Mouse (Mus musculus): ENCODE measurements around the gene St3gal4. TPM values are rescaled to one million over a fixed set of nuclear protein-coding genes. Genes with fewer than 3 reads are reported as not detected.

The St3gal4 gene
- polyA plus RNA-seq, 2 experiments: 14.5 to 35.6 TPM

DNA sequence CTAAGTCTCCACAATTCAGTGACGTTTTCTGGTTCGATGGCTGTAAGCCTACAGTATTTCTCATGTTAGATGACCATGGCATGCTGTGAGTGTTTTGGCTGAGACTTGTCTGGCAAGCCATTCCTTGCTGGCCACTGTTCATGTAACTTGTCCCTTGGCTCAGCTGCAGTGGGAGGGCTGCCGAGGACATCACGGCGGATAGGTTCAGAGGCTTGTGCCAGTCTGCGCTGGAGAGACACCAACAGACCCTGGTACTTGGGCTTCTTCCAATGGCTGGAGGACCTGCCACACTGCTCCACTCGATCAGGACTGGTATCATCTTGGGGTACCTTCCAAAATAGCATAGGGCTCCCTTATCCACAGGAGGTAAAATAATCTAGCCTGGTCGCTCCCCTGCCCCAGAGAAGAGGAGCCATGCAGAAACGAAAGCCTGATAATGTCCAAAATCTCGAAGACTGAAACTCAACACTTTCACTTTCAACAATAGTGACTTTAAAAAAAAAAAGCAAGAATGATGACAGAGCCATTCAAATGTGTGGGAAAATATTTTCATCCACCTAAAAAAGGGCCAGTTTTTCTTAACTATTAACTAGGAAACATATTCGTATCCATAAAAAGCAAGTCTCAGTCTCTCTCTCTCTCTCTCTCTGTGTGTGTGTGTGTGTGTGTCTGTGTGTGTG, 44.1 kb upstream of the St3gal4 start:
- Histone ChIP-seq H3K9me3 (ENCODE audit: control insufficient read depth, low read length) (no peaks in the 10 kb centered on the region), H3K27me3 (ENCODE audit: control insufficient read depth, insufficient read depth, low read length) (no peaks in the 10 kb centered on the region), H3K4me3 (replicated peaks; ENCODE audit: low read length) (no peak overlapping the region), H3K9ac (ENCODE audit: low read depth, low read length, severe bottlenecking) (no peak overlapping the region), H3K36me3 (ENCODE audit: control insufficient read depth, insufficient read depth, low read length) (peaks cover 7% of the 10 kb centered on the region; the same call in 1 of the 2 replicates), H3K27ac (replicated peaks; ENCODE audit: low read depth, low read length) (no peak overlapping the region), H3K4me1 (ENCODE audit: control insufficient read depth, insufficient read depth, low read length) (no peaks in the 10 kb centered on the region), H3K4me2 (replicated peaks; ENCODE audit: low read depth, low read length, severe bottlenecking) (no peak overlapping the region)
- no peak for ATAC-seq (ENCODE audit: low FRiP score, low read depth)
- TF ChIP-seq POLR2A (IDR thresholded peaks at IDR 0.05; ENCODE audit: borderline replicate concordance, extremely low read depth, insufficient read depth, insufficient read length): no peak
- WGBS: 93% methylated on average over 11 of the region's 11 CpGs
- no peak for DNase-seq (ENCODE audit: low spot score)

DNA sequence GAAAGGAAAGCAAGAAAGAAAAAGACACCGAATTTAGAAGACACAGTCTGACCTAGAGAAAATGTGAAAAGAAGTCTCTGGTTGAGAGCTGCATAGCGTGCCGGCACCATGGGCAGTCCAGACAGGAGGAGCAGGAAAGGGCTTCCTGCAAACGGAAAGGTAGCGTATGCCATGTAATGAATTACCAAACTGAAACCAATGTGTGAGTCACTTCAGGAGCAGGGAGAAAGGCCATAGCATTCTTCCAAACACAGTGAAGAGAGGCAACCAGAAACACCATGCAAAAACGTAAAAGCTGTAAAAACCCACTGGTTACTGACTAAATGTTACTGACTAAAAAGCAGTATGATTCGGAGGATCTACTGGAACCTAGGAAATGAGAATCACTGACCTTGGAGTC, 42.7 kb upstream of the St3gal4 start:
- 0 out of 2 replicates have a peak, but pooled peaks cover 2% of the 10 kb centered on the region for H3K4me1 ChIP-seq (ENCODE audit: control insufficient read depth, insufficient read depth, low read length)
- H3K9me3 ChIP-seq (ENCODE audit: control insufficient read depth, low read length): no peaks in the 10 kb centered on the region
- peaks cover 7% of the 10 kb centered on the region; the same call in 1 of the 2 replicates for H3K36me3 ChIP-seq (ENCODE audit: control insufficient read depth, insufficient read depth, low read length)
- WGBS: 92% methylated on average over 7 of the region's 7 CpGs
- no peak overlapping the region for H3K9ac ChIP-seq (ENCODE audit: low read depth, low read length, severe bottlenecking)
- no peak overlapping the region for H3K4me2 ChIP-seq (replicated peaks; ENCODE audit: low read depth, low read length, severe bottlenecking)
- no peaks in the 10 kb centered on the region for H3K27me3 ChIP-seq (ENCODE audit: control insufficient read depth, insufficient read depth, low read length)
- DNase-seq (ENCODE audit: low spot score) (no peak), ATAC-seq (ENCODE audit: low FRiP score, low read depth) (no peak)
- H3K4me3 ChIP-seq (replicated peaks; ENCODE audit: low read length): no peak overlapping the region
- TF ChIP-seq POLR2A (IDR thresholded peaks at IDR 0.05; ENCODE audit: borderline replicate concordance, extremely low read depth, insufficient read depth, insufficient read length): no peak
- no peak overlapping the region for H3K27ac ChIP-seq (replicated peaks; ENCODE audit: low read depth, low read length)

DNA sequence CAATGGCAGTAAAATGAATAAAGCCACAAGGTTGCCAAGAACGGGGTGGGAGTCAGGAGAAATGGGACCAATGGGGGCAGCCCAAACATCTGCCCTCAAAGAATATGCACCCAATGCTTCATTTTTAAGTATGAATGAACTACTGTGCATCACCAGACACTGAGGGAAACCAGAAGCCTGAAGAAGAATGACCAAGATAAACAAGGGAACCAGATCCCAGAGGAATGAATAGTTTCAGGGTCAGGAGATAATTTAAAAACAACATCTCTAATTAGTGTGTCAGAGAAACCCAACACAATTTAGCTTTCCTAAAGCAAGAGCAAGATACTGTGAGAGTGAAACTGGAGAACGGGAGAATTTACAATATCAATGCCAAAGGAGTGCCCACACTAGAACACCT, 41.6 kb upstream of the St3gal4 start:
- Histone ChIP-seq H3K9ac (ENCODE audit: low read depth, low read length, severe bottlenecking) (no peak overlapping the region), H3K27ac (replicated peaks; ENCODE audit: low read depth, low read length) (no peak overlapping the region), H3K4me2 (replicated peaks; ENCODE audit: low read depth, low read length, severe bottlenecking) (no peak overlapping the region), H3K9me3 (ENCODE audit: control insufficient read depth, low read length) (no peaks in the 10 kb centered on the region), H3K36me3 (ENCODE audit: control insufficient read depth, insufficient read depth, low read length) (peaks cover 7% of the 10 kb centered on the region; the same call in 1 of the 2 replicates), H3K4me3 (replicated peaks; ENCODE audit: low read length) (no peak overlapping the region), H3K27me3 (ENCODE audit: control insufficient read depth, insufficient read depth, low read length) (no peaks in the 10 kb centered on the region), H3K4me1 (ENCODE audit: control insufficient read depth, insufficient read depth, low read length) (peaks cover 7% of the 10 kb centered on the region; the same call in 1 of the 2 replicates)
- no peak for TF ChIP-seq POLR2A (IDR thresholded peaks at IDR 0.05; ENCODE audit: borderline replicate concordance, extremely low read depth, insufficient read depth, insufficient read length)
- WGBS: 69% methylated on average over 2 of the region's 2 CpGs
- ATAC-seq (ENCODE audit: low FRiP score, low read depth) (no peak), DNase-seq (ENCODE audit: low spot score) (no peak)

DNA sequence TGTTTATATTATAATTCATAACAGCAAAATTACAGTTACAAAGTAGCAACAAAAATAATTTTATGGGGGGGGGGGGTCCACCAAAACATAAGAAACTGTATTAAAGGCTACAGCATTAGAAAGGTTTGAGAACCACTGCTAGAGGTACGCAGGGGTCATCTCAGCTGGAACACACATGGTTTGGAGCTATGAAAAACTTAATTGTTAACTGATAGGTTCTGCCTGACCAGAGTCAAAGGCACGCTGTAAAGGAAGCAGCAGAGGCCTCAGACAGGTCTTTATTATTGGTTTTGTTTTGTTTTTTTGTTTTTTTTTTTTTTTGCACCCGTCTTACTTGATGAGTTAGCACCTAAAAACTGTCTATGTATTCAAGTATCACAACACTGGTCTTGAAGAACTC, 39.4 kb upstream of the St3gal4 start:
- Histone ChIP-seq H3K4me2 (replicated peaks; ENCODE audit: low read depth, low read length, severe bottlenecking) (no peak overlapping the region), H3K4me3 (replicated peaks; ENCODE audit: low read length) (no peak overlapping the region), H3K9me3 (ENCODE audit: control insufficient read depth, low read length) (no peaks in the 10 kb centered on the region), H3K36me3 (ENCODE audit: control insufficient read depth, insufficient read depth, low read length) (peaks cover 7% of the 10 kb centered on the region; the same call in 1 of the 2 replicates), H3K4me1 (ENCODE audit: control insufficient read depth, insufficient read depth, low read length) (peaks cover 10% of the 10 kb centered on the region; the same call in 1 of the 2 replicates), H3K9ac (ENCODE audit: low read depth, low read length, severe bottlenecking) (no peak overlapping the region), H3K27ac (replicated peaks; ENCODE audit: low read depth, low read length) (no peak overlapping the region), H3K27me3 (ENCODE audit: control insufficient read depth, insufficient read depth, low read length) (no peaks in the 10 kb centered on the region)
- 74% methylated on average over 3 of the region's 3 CpGs for WGBS
- DNase-seq (ENCODE audit: low spot score) (no peak), ATAC-seq (ENCODE audit: low FRiP score, low read depth) (no peak)
- no peak for TF ChIP-seq POLR2A (IDR thresholded peaks at IDR 0.05; ENCODE audit: borderline replicate concordance, extremely low read depth, insufficient read depth, insufficient read length)

DNA sequence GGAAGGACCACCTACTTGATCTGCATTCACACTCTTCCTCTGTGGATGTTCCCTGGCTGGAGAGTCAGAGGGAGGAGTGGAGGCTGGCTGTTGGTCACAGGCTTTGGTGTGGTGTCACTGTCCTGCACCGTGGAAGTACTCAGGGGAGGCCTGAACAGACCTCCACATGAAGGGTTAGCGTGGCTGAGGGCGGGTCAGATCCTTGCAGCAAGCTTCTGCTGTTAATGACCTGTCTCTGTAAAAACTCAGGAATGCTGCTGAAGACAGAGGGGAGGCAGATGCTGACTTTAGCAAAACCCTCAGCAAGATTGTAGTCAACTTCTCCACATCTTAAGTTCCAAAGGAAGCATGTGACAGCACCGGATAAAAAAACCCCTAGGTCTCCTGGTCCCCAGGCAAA, 37.8 kb upstream of the St3gal4 start:
- no peak overlapping the region for H3K4me3 ChIP-seq (replicated peaks; ENCODE audit: low read length)
- TF ChIP-seq POLR2A (IDR thresholded peaks at IDR 0.05; ENCODE audit: borderline replicate concordance, extremely low read depth, insufficient read depth, insufficient read length): no peak
- H3K9ac ChIP-seq (ENCODE audit: low read depth, low read length, severe bottlenecking): no peak overlapping the region
- no peak for ATAC-seq (ENCODE audit: low FRiP score, low read depth)
- no peak for DNase-seq (ENCODE audit: low spot score)
- no peaks in the 10 kb centered on the region for H3K27me3 ChIP-seq (ENCODE audit: control insufficient read depth, insufficient read depth, low read length)
- H3K4me2 ChIP-seq (replicated peaks; ENCODE audit: low read depth, low read length, severe bottlenecking): no peak overlapping the region
- H3K27ac ChIP-seq (replicated peaks; ENCODE audit: low read depth, low read length): peak overlapping the region; percentile 40
- H3K9me3 ChIP-seq (ENCODE audit: control insufficient read depth, low read length): no peaks in the 10 kb centered on the region
- H3K4me1 ChIP-seq (ENCODE audit: control insufficient read depth, insufficient read depth, low read length): peaks cover 10% of the 10 kb centered on the region; the same call in 1 of the 2 replicates
- H3K36me3 ChIP-seq (ENCODE audit: control insufficient read depth, insufficient read depth, low read length): peaks cover under 1% of the 10 kb centered on the region; the same call in 1 of the 2 replicates
- 58% methylated on average over 4 of the region's 4 CpGs for WGBS
